Mouse (Mus musculus) liver, embryonic 14.5 days (tissue): Measurements from ENCODE around the gene Pld3. TPM values are rescaled to one million over a fixed set of nuclear protein-coding genes. Genes with fewer than 3 reads are reported as not detected.

Source experiments
- ATAC-seq: fragments of 200-750 bp; cut with Nextera tagmentation; 2 replicates; pipeline ENCODE4 v1.8.0; 2017; ENCODE audit warnings: moderate number of reproducible peaks, mild to moderate bottlenecking, moderate library complexity; ENCODE audit not compliant: insufficient read depth
- DNase-seq, 3 experiments: peaks; one replicate each; pipeline ENCODE4 v3.0.0-alpha.2; 2012 to 2013; ENCODE audit warnings: low read depth in 3 of 3, low spot score in 3 of 3
- H3K27ac ChIP-seq: fragments of 300-500 bp; sonication (generic); 2 replicates; pipeline ENCODE4 v1.5.1; 2014; ENCODE audit warnings: moderate library complexity, mild to moderate bottlenecking, control low read depth, inconsistent platforms
- H3K27me3 ChIP-seq: fragments of 300-500 bp; sonication (generic); 2 replicates; pipeline ENCODE4 v1.6.1; 2014; ENCODE audit warnings: mild to moderate bottlenecking, low read length, moderate library complexity; ENCODE audit not compliant: control insufficient read depth, insufficient read depth
- H3K36me3 ChIP-seq: fragments of 300-500 bp; sonication (generic); replicated peaks from 2 replicates; pipeline ENCODE4 v1.6.1; 2014; ENCODE audit warnings: low read depth; ENCODE audit not compliant: control insufficient read depth, insufficient read depth
- H3K4me1 ChIP-seq, 2 experiments: fragments of 200-500 bp in 1 of 2; fragments of 300-500 bp in 1 of 2; sonication (generic) in 1 of 2; replicated peaks; 2 replicates each; pipeline ENCODE4 v1.6.1; 2012 to 2014; ENCODE audit warnings: antibody characterized with exemption in 1 of 2, inconsistent platforms in 1 of 2, low read length in 1 of 2; ENCODE audit not compliant: control insufficient read depth in 2 of 2, insufficient read depth in 2 of 2
- H3K4me2 ChIP-seq: fragments of 300-500 bp; sonication (generic); 2 replicates; pipeline ENCODE4 v1.6.1; 2014; ENCODE audit warnings: low read depth, mild to moderate bottlenecking, control low read depth, moderate library complexity
- H3K4me3 ChIP-seq, 2 experiments: fragments of 200-500 bp in 1 of 2; fragments of 300-500 bp in 1 of 2; sonication (generic) in 1 of 2; 2 replicates each; pipeline ENCODE4 v1.5.1; 2012 to 2014; ENCODE audit warnings: low read depth in 2 of 2, low read length in 2 of 2, mild to moderate bottlenecking in 2 of 2, control low read depth in 1 of 2, inconsistent platforms in 1 of 2, moderate library complexity in 1 of 2; ENCODE audit not compliant: insufficient read depth in 1 of 2
- H3K9ac ChIP-seq: fragments of 300-500 bp; sonication (generic); replicated peaks from 2 replicates; pipeline ENCODE4 v1.6.1; 2014; ENCODE audit warnings: mild to moderate bottlenecking, control low read depth, moderate library complexity
- H3K9me3 ChIP-seq: fragments of 300-500 bp; sonication (generic); 2 replicates; pipeline ENCODE4 v1.6.1; 2016; ENCODE audit warnings: low read length, mixed read lengths; ENCODE audit not compliant: control insufficient read depth
- CTCF ChIP-seq: IDR thresholded peaks from 2 replicates; pipeline ENCODE4 v1.5.1; 2016; ENCODE audit warnings: antibody characterized with exemption, low read depth, control low read depth
- EP300 ChIP-seq: IDR thresholded peaks from 2 replicates; pipeline ENCODE4 v1.6.1; 2016; ENCODE audit warnings: antibody characterized with exemption, low read depth
- WGBS: fragments of 180-500 bp; shearing (Covaris S2); extraction: QIAGEN DNeasy Blood & Tissue Kit; methylation state at CpG from one replicate; pipeline ENCODE4 v1.1.7; 2014; ENCODE audit not compliant: insufficient replicate concordance; 5-methylcytosine and 5-hydroxymethylcytosine counted together
- polyA plus RNA-seq, 2 experiments: library from polyadenylated mRNA; depleted of rRNA in 1 of 2; stranded (reverse) in 1 of 2; unstranded in 1 of 2; fragments of >200 nt; fragmentation: Nextera tagmentation in 1 of 2; extraction: Ambion mirVana in 1 of 2; gene quantifications; 2 replicates each; pipeline versions ENCODE4 v1.2.1 to v1.2.3; 2012 to 2014

Gene Pld3
- polyA plus RNA-seq, 2 experiments, result 55.0 to 55.9 TPM

- Histone ChIP-seq H3K4me1 (peaks cover 46 to 58% of the 10 kb centered on the region in 2 experiments), H3K4me2 (no peak overlapping the region), H3K9ac (no peak overlapping the region), H3K4me3 (no peak overlapping the region), H3K27me3 (no peaks in the 10 kb centered on the region), H3K36me3 (peaks cover under 1% of the 10 kb centered on the region), H3K9me3 (no peaks in the 10 kb centered on the region), H3K27ac (no peak overlapping the region)
- DNase-seq (no peak), ATAC-seq (no peak)
- TF ChIP-seq EP300 (no peak), CTCF (no peak)
- WGBS, result 71% methylated on average over 4 of the region's 4 CpGs
These were observed 69.2 kb downstream of the Pld3 start for GRCm38 (mm10) chr7:27483860-27484259.

Other genes starting within 250 kb of the Pld3 start
- 5.2 and 5.5 TPM in 2 replicates for gene Ltbp4, start 215.5 kb downstream of the Pld3 start, polyA plus RNA-seq (2012; rRNA removed)
- gene Ltbp4, start 215.5 kb downstream of the Pld3 start, polyA plus RNA-seq (2014; fragmentation: Nextera tagmentation; extraction: Ambion mirVana), result 2.5 and 3.0 TPM in 2 replicates
- gene Shkbp1, start 197.2 kb downstream of the Pld3 start, polyA plus RNA-seq (2012; rRNA removed), result 19.1 and 24.7 TPM in 2 replicates
- 11.8 and 15.1 TPM in 2 replicates for gene Shkbp1, start 197.2 kb downstream of the Pld3 start, polyA plus RNA-seq (2014; fragmentation: Nextera tagmentation; extraction: Ambion mirVana)
- gene Gm20479, start 195.8 kb downstream of the Pld3 start, polyA plus RNA-seq (2012; rRNA removed), result 0.09 and 0.40 TPM in 2 replicates
- not detected in 2 replicates for gene Gm20479, start 195.8 kb downstream of the Pld3 start, polyA plus RNA-seq (2014; fragmentation: Nextera tagmentation; extraction: Ambion mirVana)
- 0.06 TPM in 2 replicates for gene Sptbn4, start 105.5 kb downstream of the Pld3 start, polyA plus RNA-seq (2012; rRNA removed)
- 0.05 and 0.06 TPM in 2 replicates for gene Sptbn4, start 105.5 kb downstream of the Pld3 start, polyA plus RNA-seq (2014; fragmentation: Nextera tagmentation; extraction: Ambion mirVana)
- gene Blvrb, start 105.2 kb downstream of the Pld3 start, polyA plus RNA-seq (2012; rRNA removed), result 673 and 878 TPM in 2 replicates
- gene Blvrb, start 105.2 kb downstream of the Pld3 start, polyA plus RNA-seq (2014; fragmentation: Nextera tagmentation; extraction: Ambion mirVana), result 1,114 and 1,162 TPM in 2 replicates
- 22.6 and 24.0 TPM in 2 replicates for gene Sertad3, start 79.5 kb downstream of the Pld3 start, polyA plus RNA-seq (2012; rRNA removed)
- gene Sertad3, start 79.5 kb downstream of the Pld3 start, polyA plus RNA-seq (2014; fragmentation: Nextera tagmentation; extraction: Ambion mirVana), result 22.5 and 25.3 TPM in 2 replicates
- gene Sertad1, start 66.3 kb downstream of the Pld3 start, polyA plus RNA-seq (2012; rRNA removed), result 9.9 and 13.5 TPM in 2 replicates
- gene Sertad1, start 66.3 kb downstream of the Pld3 start, polyA plus RNA-seq (2014; fragmentation: Nextera tagmentation; extraction: Ambion mirVana), result 19.7 and 20.3 TPM in 2 replicates
- 0.55 and 0.73 TPM in 2 replicates for gene Prx, start 53.9 kb downstream of the Pld3 start, polyA plus RNA-seq (2012; rRNA removed)
- gene Prx, start 53.9 kb downstream of the Pld3 start, polyA plus RNA-seq (2014; fragmentation: Nextera tagmentation; extraction: Ambion mirVana), result 0.23 and 0.29 TPM in 2 replicates
- 0.49 and 0.50 TPM in 2 replicates for gene Hipk4, start 30.0 kb downstream of the Pld3 start, polyA plus RNA-seq (2012; rRNA removed)
- 0.06 TPM in 1 of 2 replicates, not detected in the other for gene Hipk4, start 30.0 kb downstream of the Pld3 start, polyA plus RNA-seq (2014; fragmentation: Nextera tagmentation; extraction: Ambion mirVana)
- gene 2310022A10Rik, start within 50 bp of the Pld3 start, polyA plus RNA-seq (2012; rRNA removed), result 13.8 and 14.9 TPM in 2 replicates
- 12.7 and 14.6 TPM in 2 replicates for gene 2310022A10Rik, start within 50 bp of the Pld3 start, polyA plus RNA-seq (2014; fragmentation: Nextera tagmentation; extraction: Ambion mirVana)
- 21.5 and 23.2 TPM in 2 replicates for gene Akt2, start 38.3 kb upstream of the Pld3 start, polyA plus RNA-seq (2012; rRNA removed)
- 21.5 and 23.8 TPM in 2 replicates for gene Akt2, start 38.3 kb upstream of the Pld3 start, polyA plus RNA-seq (2014; fragmentation: Nextera tagmentation; extraction: Ambion mirVana)
- 0.05 TPM in 1 of 2 replicates, not detected in the other for gene Ttc9b, start 100.7 kb upstream of the Pld3 start, polyA plus RNA-seq (2012; rRNA removed)
- gene Ttc9b, start 100.7 kb upstream of the Pld3 start, polyA plus RNA-seq (2014; fragmentation: Nextera tagmentation; extraction: Ambion mirVana), result not detected in 2 replicates
- 3.4 and 3.5 TPM in 2 replicates for gene Map3k10, start 121.4 kb upstream of the Pld3 start, polyA plus RNA-seq (2012; rRNA removed)
- gene Map3k10, start 121.4 kb upstream of the Pld3 start, polyA plus RNA-seq (2014; fragmentation: Nextera tagmentation; extraction: Ambion mirVana), result 1.00 and 1.0 TPM in 2 replicates
- 0.11 and 0.19 TPM in 2 replicates for gene Zfp607b, start 136.1 kb upstream of the Pld3 start, polyA plus RNA-seq (2012; rRNA removed)
- gene Zfp607b, start 136.1 kb upstream of the Pld3 start, polyA plus RNA-seq (2014; fragmentation: Nextera tagmentation; extraction: Ambion mirVana), result 0.23 and 0.25 TPM in 2 replicates
- gene Zfp60, start 178.2 kb upstream of the Pld3 start, polyA plus RNA-seq (2012; rRNA removed), result 0.97 and 1.4 TPM in 2 replicates
- 3.1 and 4.5 TPM in 2 replicates for gene Zfp60, start 178.2 kb upstream of the Pld3 start, polyA plus RNA-seq (2014; fragmentation: Nextera tagmentation; extraction: Ambion mirVana)